Mouse (Mus musculus): ENCODE measurements around the gene Asphd2. TPM values are rescaled to one million over a fixed set of nuclear protein-coding genes. Genes with fewer than 3 reads are reported as not detected.
A peak's percentile ranks its signal among the peaks of the same experiment; 100 is the strongest.
"Not testable (repeated sequence)": the region's sequence is repeated elsewhere in the genome, so short reads cannot be mapped to it uniquely, and the experiment has no call there.

The Asphd2 gene
- polyA plus RNA-seq, 1 experiment from 2014 or later, result 2.0 TPM

DNA sequence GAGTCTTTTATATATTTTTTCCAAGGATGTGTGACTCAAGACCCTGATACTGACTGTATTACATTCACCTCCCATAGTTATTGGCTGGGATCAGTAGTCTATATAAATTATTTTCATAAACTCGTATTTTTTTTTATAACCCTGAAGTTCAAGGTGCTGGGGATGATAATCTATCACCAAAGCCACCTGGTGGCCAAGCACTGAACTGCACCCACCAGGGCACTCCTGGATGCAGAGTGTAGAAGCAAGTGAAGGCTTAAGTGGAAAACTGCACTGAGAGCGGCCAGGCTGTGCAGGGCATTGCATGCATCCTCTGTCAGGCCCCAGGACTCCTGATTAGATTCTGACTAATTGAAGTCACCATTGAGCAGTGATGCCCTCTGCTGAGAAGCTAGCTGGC, 32.6 kb upstream of the Asphd2 start:
- Histone ChIP-seq H3K36me3 (ENCODE audit: insufficient read depth, low read length) (no peaks in the 10 kb centered on the region), H3K4me1 (ENCODE audit: insufficient read depth, low read depth, low read length) (no peaks in the 10 kb centered on the region), H3K27ac (ENCODE audit: low read length) (no peak overlapping the region), H3K4me2 (replicated peaks; ENCODE audit: low read depth, low read length) (no peak overlapping the region), H3K4me3 (ENCODE audit: low read depth, low read length) (no peak overlapping the region), H3K9ac (replicated peaks; ENCODE audit: low read depth) (no peak overlapping the region), H3K9me3 (ENCODE audit: low read length) (no peaks in the 10 kb centered on the region), H3K27me3 (replicated peaks; ENCODE audit: insufficient read depth, low read length) (0 out of 2 replicates have a peak, but pooled peaks cover 3% of the 10 kb centered on the region)
- WGBS, result 28% methylated on average over 2 of the region's 2 CpGs
- TF ChIP-seq EP300 (IDR thresholded peaks at IDR 0.05) (no peak), CTCF (IDR thresholded peaks at IDR 0.05) (peak; percentile 82)
- DNase-seq (ENCODE audit: low spot score), result peak; percentile 40
- ATAC-seq, result no peak

DNA sequence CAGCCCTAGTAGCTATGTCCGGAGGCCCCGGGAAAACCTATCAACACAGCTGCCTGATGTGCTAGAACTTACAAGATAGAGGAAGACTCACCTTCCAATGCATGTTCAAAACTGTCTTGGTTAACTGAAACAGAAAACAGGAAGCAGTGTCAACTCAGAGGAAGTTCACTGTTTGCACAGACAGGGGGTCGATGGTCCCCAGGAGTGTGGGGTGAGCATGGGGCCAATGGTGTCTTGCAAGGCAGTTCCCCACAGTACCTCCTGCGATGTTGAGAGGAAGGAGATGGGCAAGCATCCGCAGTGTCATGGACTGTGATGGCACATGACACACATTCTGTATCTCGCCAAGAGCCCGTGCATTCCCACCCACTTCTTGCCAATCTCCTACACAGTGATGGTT, 32.0 kb upstream of the Asphd2 start:
- Histone ChIP-seq H3K4me1 (ENCODE audit: insufficient read depth, low read depth, low read length) (no peaks in the 10 kb centered on the region), H3K36me3 (ENCODE audit: insufficient read depth, low read length) (no peaks in the 10 kb centered on the region), H3K4me2 (replicated peaks; ENCODE audit: low read depth, low read length) (no peak overlapping the region), H3K9me3 (ENCODE audit: low read length) (no peaks in the 10 kb centered on the region), H3K27ac (ENCODE audit: low read length) (no peak overlapping the region), H3K4me3 (ENCODE audit: low read depth, low read length) (no peak overlapping the region), H3K27me3 (replicated peaks; ENCODE audit: insufficient read depth, low read length) (0 out of 2 replicates have a peak, but pooled peaks cover 3% of the 10 kb centered on the region), H3K9ac (replicated peaks; ENCODE audit: low read depth) (no peak overlapping the region)
- no peak for DNase-seq (ENCODE audit: low spot score)
- no peak for ATAC-seq
- 67% methylated on average over 7 of the region's 7 CpGs for WGBS
- TF ChIP-seq CTCF (IDR thresholded peaks at IDR 0.05) (no peak), EP300 (IDR thresholded peaks at IDR 0.05) (no peak)

DNA sequence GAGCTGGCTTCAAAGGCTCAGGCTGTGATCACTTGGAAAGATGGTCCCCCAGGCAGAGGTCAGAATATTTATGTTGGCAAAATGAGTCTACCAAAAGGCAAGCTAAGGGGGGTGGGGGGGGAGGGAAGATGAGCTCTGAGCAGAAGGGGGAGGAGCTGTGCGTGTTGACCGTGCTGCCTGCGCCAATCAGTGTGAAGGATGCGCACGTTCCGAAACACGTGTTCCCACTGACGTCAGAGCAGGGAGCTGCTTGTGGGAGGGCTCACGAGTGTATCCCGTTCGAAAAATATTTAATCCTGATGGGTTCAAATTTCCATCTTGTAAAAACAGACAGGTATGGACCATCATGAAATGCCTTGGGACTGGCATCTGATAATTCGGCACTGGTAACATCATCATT, 24.9 kb upstream of the Asphd2 start:
- no peak overlapping the region for H3K4me2 ChIP-seq (replicated peaks; ENCODE audit: low read depth, low read length)
- ATAC-seq, result no peak

DNA sequence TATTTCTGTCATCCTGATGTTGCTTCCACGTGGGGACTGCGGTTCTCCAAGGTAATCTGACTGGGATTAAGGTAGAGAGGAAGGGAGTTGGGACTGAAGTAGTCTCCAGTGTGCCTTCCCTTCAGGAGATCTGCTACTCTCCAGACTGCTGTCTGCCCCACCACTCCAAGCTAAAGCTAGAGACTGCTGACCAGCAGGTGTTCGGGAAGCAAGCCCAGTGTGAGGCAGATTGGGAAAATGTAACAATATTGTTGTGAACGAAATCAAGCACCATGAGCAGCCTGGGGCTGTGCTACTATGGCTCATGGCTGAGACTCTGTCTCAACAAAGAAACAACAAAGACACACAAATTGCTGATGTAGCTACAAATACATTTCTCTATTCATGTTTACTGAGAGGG, 23.4 kb upstream of the Asphd2 start:
- Histone ChIP-seq H3K4me2 (replicated peaks; ENCODE audit: low read depth, low read length) (no peak overlapping the region), H3K9ac (replicated peaks; ENCODE audit: low read depth) (no peak overlapping the region), H3K27ac (ENCODE audit: low read length) (no peak overlapping the region), H3K4me1 (ENCODE audit: insufficient read depth, low read depth, low read length) (no peaks in the 10 kb centered on the region), H3K36me3 (ENCODE audit: insufficient read depth, low read length) (no peaks in the 10 kb centered on the region), H3K4me3 (ENCODE audit: low read depth, low read length) (no peak overlapping the region), H3K9me3 (ENCODE audit: low read length) (no peaks in the 10 kb centered on the region; the same call in 1 of the 2 replicates), H3K27me3 (replicated peaks; ENCODE audit: insufficient read depth, low read length) (no peaks in the 10 kb centered on the region)
- ATAC-seq, result no peak
- 53% methylated on average over 4 of the region's 4 CpGs for WGBS
- DNase-seq (ENCODE audit: low spot score), result no peak
- TF ChIP-seq EP300 (IDR thresholded peaks at IDR 0.05), result no peak
- no peak for TF ChIP-seq CTCF (IDR thresholded peaks at IDR 0.05)

More for the DNA sequence above, 24.9 kb upstream of the Asphd2 start:
- Histone ChIP-seq H3K27ac (ENCODE audit: low read length) (no peak overlapping the region), H3K9ac (replicated peaks; ENCODE audit: low read depth) (no peak overlapping the region), H3K27me3 (replicated peaks; ENCODE audit: insufficient read depth, low read length) (no peaks in the 10 kb centered on the region), H3K36me3 (ENCODE audit: insufficient read depth, low read length) (no peaks in the 10 kb centered on the region), H3K4me3 (ENCODE audit: low read depth, low read length) (no peak overlapping the region), H3K4me1 (ENCODE audit: insufficient read depth, low read depth, low read length) (no peaks in the 10 kb centered on the region), H3K9me3 (ENCODE audit: low read length) (no peaks in the 10 kb centered on the region)
- TF ChIP-seq EP300 (IDR thresholded peaks at IDR 0.05) (no peak), CTCF (IDR thresholded peaks at IDR 0.05) (no peak)
- no peak for DNase-seq (ENCODE audit: low spot score)
- WGBS, result 28% methylated on average over 12 of the region's 12 CpGs

DNA sequence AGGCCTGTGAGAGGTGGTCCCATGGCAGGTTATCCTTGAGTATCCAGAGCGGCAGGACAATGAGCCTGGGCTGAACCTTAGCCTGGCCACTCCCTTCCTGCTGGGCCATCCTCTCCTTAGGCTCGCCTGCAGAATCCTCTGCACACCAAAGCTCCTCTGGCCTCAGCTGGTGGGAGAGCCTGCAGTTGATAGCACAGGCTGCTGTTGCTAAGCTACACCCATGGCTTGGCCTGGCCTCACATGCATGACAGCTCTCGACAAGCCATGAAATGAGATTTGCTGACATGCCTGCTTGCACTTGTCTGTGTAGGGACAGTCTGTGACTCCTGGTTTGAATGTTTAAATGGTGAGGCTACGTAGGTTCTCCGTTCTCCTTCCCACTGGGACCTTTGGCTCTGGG, 22.0 kb upstream of the Asphd2 start:
- H3K4me1 ChIP-seq (ENCODE audit: insufficient read depth, low read depth, low read length), result no peaks in the 10 kb centered on the region
- TF ChIP-seq EP300 (IDR thresholded peaks at IDR 0.05) (no peak), CTCF (IDR thresholded peaks at IDR 0.05) (no peak)
- H3K4me2 ChIP-seq (replicated peaks; ENCODE audit: low read depth, low read length), result no peak overlapping the region
- no peak overlapping the region for H3K4me3 ChIP-seq (ENCODE audit: low read depth, low read length)
- DNase-seq (ENCODE audit: low spot score) (no peak), ATAC-seq (no peak)
- no peak overlapping the region for H3K27ac ChIP-seq (ENCODE audit: low read length)
- no peak overlapping the region for H3K9ac ChIP-seq (replicated peaks; ENCODE audit: low read depth)
- no peaks in the 10 kb centered on the region; the same call in 1 of the 2 replicates for H3K9me3 ChIP-seq (ENCODE audit: low read length)
- H3K36me3 ChIP-seq (ENCODE audit: insufficient read depth, low read length), result no peaks in the 10 kb centered on the region
- 71% methylated on average over 5 of the region's 5 CpGs for WGBS
- no peaks in the 10 kb centered on the region for H3K27me3 ChIP-seq (replicated peaks; ENCODE audit: insufficient read depth, low read length)

DNA sequence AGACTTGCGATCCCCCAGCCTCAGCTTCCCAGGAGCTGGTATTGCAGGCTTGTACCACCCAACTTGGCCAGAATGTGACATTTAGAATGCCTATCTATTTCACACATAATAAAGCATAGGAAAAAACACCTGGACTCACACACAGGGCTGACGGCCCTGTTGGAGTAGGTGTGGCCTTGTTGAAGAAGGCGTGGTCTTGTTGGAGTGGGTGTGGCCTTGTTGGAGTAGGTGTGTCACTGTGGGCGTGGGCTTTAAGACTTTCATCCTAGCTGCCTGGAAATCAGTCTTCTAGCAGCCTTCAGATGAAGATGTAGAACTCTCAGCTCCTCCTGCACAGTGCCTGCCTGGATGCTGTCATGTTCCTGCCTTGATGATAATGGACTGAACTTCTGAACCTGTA, 18.1 kb upstream of the Asphd2 start:
- not testable (repeated sequence) for H3K4me3 ChIP-seq (ENCODE audit: low read depth, low read length); H3K9ac ChIP-seq (replicated peaks; ENCODE audit: low read depth); H3K27ac ChIP-seq (ENCODE audit: low read length); H3K4me2 ChIP-seq (replicated peaks; ENCODE audit: low read depth, low read length); H3K9me3 ChIP-seq (ENCODE audit: low read length); H3K36me3 ChIP-seq (ENCODE audit: insufficient read depth, low read length); ATAC-seq; DNase-seq (ENCODE audit: low spot score); H3K4me1 ChIP-seq (ENCODE audit: insufficient read depth, low read depth, low read length); H3K27me3 ChIP-seq (replicated peaks; ENCODE audit: insufficient read depth, low read length)
- 66% methylated on average over 4 of the region's 4 CpGs for WGBS

All from lung, postnatal 0 days (tissue).